Mouse (Mus musculus) lung, embryonic 14.5 days (tissue): ENCODE measurements around the gene Calcoco1. TPM values are rescaled to one million over a fixed set of nuclear protein-coding genes. Genes with fewer than 3 reads are reported as not detected.

Source experiments
- ATAC-seq: fragments of 200-750 bp; cut with Nextera tagmentation; 2 replicates; pipeline ENCODE4 v1.8.0; 2017; ENCODE audit warnings: mild to moderate bottlenecking, moderate TSS enrichment, moderate library complexity; ENCODE audit not compliant: insufficient read depth
- DNase-seq: peaks from one replicate; pipeline ENCODE4 v3.0.0-alpha.2; 2015
- H3K27ac ChIP-seq: fragments of 300-500 bp; sonication (generic); 2 replicates; pipeline ENCODE4 v1.5.1; 2014; ENCODE audit warnings: low read depth, mild to moderate bottlenecking, moderate library complexity
- H3K27me3 ChIP-seq: fragments of 300-500 bp; sonication (generic); 2 replicates; pipeline ENCODE4 v1.6.1; 2014; ENCODE audit warnings: low read length, control low read depth; ENCODE audit not compliant: insufficient read depth
- H3K36me3 ChIP-seq: fragments of 300-500 bp; sonication (generic); 2 replicates; pipeline ENCODE4 v1.6.1; 2014; ENCODE audit warnings: control low read depth; ENCODE audit not compliant: insufficient read depth
- H3K4me1 ChIP-seq: fragments of 300-500 bp; sonication (generic); 2 replicates; pipeline ENCODE4 v1.6.1; 2014; ENCODE audit warnings: antibody characterized with exemption, control low read depth; ENCODE audit not compliant: insufficient read depth
- H3K4me2 ChIP-seq: fragments of 300-500 bp; sonication (generic); 2 replicates; pipeline ENCODE4 v1.6.1; 2014; ENCODE audit warnings: mild to moderate bottlenecking
- H3K4me3 ChIP-seq: fragments of 300-500 bp; sonication (generic); 2 replicates; pipeline ENCODE4 v1.5.1; 2014; ENCODE audit warnings: low read depth, low read length
- H3K9ac ChIP-seq: fragments of 300-500 bp; sonication (generic); 2 replicates; pipeline ENCODE4 v1.6.1; 2014
- H3K9me3 ChIP-seq: fragments of 300-500 bp; sonication (generic); 2 replicates; pipeline ENCODE4 v1.6.1; 2016; ENCODE audit warnings: low read depth, low read length, control low read depth
- CTCF ChIP-seq: IDR thresholded peaks from 2 replicates; pipeline ENCODE4 v1.5.1; 2016; ENCODE audit warnings: antibody characterized with exemption, low read depth
- WGBS: fragments of 180-500 bp; shearing (Covaris S2); extraction: QIAGEN DNeasy Blood & Tissue Kit; methylation state at CpG from one replicate; pipeline ENCODE4 v1.1.7; 2014; 5-methylcytosine and 5-hydroxymethylcytosine counted together
- polyA plus RNA-seq: library from polyadenylated mRNA; unstranded; fragments of >200 nt; fragmentation: Nextera tagmentation; extraction: Ambion mirVana; gene quantifications from 2 replicates; pipeline ENCODE4 v1.2.1, GENCODE M21; 2014

Calcoco1 gene
- polyA plus RNA-seq, 1 experiment from 2014 or later = 36.4 TPM

DNA sequence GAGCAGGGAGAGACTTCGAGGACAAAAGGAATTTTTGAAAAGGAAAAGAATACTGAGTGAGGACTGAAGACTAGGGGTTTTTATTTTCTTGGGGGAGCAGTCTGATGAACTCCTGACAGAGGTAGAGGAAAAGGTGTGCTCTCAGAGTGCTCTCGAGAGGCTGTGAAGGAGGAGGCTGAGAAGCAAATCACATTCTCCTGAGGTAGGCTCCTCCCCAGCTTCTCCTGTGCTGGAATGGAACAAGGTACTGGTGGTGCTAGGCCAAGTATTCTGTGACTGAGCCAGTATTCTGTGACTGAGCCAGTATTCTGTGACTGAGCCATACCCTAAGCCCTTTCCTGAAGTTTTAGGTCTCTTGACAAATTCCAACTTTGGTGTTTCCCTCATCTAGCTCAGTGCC lies 6.0 kb upstream of the Calcoco1 start:
- Histone ChIP-seq H3K4me3 (no peak overlapping the region), H3K9ac (no peak overlapping the region), H3K4me1 (no peaks in the 10 kb centered on the region), H3K27me3 (no peaks in the 10 kb centered on the region), H3K4me2 (no peak overlapping the region), H3K27ac (no peak overlapping the region), H3K9me3 (no peaks in the 10 kb centered on the region), H3K36me3 (no peaks in the 10 kb centered on the region)
- TF ChIP-seq CTCF = no peak
- DNase-seq (no peak), ATAC-seq (no peak)
- 64% methylated on average over 2 of the region's 2 CpGs for WGBS

DNA sequence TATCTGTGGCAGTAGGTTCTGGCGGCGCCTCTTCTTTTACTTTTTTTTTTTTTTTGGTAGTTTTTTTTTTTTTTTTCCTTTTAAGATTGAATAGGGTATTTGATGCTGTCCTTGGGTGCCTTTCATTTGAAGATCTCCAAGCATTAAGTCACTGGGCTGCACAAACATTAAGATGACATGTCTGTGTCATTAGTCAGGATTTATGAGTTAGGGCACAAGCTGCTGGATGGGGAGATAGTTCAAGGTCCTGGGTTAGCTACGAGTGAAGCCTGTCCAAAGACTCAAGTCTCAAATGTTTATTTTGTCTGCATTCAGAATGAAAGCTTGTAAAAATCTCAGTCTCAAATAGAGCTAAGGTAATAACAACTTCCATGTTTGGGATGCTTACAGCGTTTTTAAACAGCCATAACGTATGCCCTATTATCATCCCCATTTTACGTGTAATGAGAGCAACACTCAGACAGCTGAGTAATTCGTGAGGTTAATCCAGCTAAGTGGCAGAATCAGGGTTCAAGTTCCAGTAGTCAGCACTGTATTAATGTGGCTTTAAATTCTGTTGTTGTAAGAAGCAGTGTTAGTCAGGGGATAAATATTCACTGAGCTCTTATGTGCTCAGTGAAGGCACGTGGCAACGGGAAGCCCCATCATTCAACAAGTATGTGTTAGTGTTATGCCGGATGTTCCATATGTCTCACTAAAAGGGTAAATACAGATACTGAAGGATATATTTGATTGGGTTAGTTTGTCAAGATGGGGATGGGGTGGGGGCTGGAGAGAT lies 1.6 kb upstream of the Calcoco1 start:
- ATAC-seq = no peak
- 64% methylated on average over 10 of the region's 10 CpGs for WGBS
- no peak for DNase-seq

DNA sequence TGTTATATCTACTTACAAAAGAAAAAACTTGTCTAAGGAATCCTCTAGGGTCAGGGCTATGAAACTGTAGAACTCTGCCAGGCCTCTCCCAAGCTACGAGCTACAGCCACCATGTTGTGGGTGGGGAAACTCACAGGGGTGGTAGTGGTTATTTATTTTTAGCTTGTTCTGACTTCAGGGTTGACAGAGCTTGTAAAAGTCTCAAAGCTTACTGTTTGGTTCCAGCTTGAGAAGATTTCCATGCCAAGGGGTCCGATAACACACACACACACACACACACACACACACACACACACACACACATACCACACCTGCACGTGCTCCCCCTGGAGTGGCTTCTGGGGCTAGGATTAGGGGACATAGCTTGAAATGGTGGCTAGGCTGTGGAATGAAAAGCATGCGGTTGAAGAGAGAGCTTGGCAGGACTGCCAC lies 538 bp upstream of the Calcoco1 start:
- 0 out of 2 replicates have a peak overlapping the region, but pooled peaks have one; percentile 30 for H3K9ac ChIP-seq
- peak overlapping the region; percentile 67; the same call in 1 of the 2 replicates for H3K27ac ChIP-seq
- no peaks in the 10 kb centered on the region for H3K27me3 ChIP-seq
- peaks cover 3% of the 10 kb centered on the region; the same call in 1 of the 2 replicates for H3K36me3 ChIP-seq
- H3K4me1 ChIP-seq = no peaks in the 10 kb centered on the region
- H3K9me3 ChIP-seq = no peaks in the 10 kb centered on the region
- 39% methylated on average over 4 of the region's 4 CpGs for WGBS
- H3K4me3 ChIP-seq = peak overlapping the region; percentile 30
- peak; percentile 54 for ATAC-seq
- TF ChIP-seq CTCF = no peak
- peak; percentile 18 for DNase-seq
- peak overlapping the region; percentile 58 for H3K4me2 ChIP-seq

More for the DNA sequence above, 1.6 kb upstream of the Calcoco1 start:
- Histone ChIP-seq H3K9me3 (no peaks in the 10 kb centered on the region), H3K4me1 (no peaks in the 10 kb centered on the region), H3K27ac (no peak overlapping the region), H3K27me3 (no peaks in the 10 kb centered on the region), H3K9ac (no peak overlapping the region), H3K4me3 (no peak overlapping the region), H3K36me3 (no peaks in the 10 kb centered on the region), H3K4me2 (no peak overlapping the region)
- TF ChIP-seq CTCF = no peak

GRCm38 (mm10) chr15:102721016-102721898 lies 721 bp downstream of the Calcoco1 start:
- H3K4me1 ChIP-seq = no peaks in the 10 kb centered on the region
- peak overlapping the region; percentile 65 for H3K9ac ChIP-seq
- H3K27me3 ChIP-seq = no peaks in the 10 kb centered on the region
- no peak for TF ChIP-seq CTCF
- H3K4me3 ChIP-seq = peak overlapping the region; percentile 56
- H3K36me3 ChIP-seq = peaks cover 12% of the 10 kb centered on the region; the same call in 1 of the 2 replicates
- no peak for ATAC-seq
- H3K4me2 ChIP-seq = peak overlapping the region; percentile 68
- 15% methylated on average over 14 of the region's 14 CpGs for WGBS
- H3K9me3 ChIP-seq = no peaks in the 10 kb centered on the region
- H3K27ac ChIP-seq = 0 out of 2 replicates have a peak overlapping the region, but pooled peaks have one; percentile 32
- DNase-seq = no peak

DNA sequence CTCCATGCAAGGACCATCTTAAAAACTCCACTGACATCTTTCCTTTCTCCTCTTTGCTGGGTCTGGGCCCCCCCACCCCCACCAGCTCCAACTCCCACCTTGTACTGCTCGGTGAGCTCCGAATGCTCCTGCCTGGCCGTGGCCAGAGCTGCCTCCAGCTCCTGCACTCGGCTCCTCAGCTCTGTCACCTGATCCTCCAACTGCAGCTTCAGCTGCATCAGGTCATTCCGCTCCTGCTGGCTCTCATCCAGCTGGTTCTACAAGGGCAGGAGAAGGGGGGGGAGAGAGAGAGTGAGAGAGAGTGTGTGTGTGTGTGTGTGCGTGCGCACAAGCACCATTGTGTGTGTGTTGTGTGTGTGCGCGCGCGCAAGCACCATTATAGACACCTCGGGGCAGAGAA lies 5.8 kb downstream of the Calcoco1 start:
- no peak overlapping the region for H3K4me3 ChIP-seq
- H3K4me2 ChIP-seq = no peak overlapping the region
- TF ChIP-seq CTCF = no peak
- H3K9ac ChIP-seq = no peak overlapping the region; the same call in 1 of the 2 replicates
- WGBS = 49% methylated on average over 12 of the region's 12 CpGs
- H3K9me3 ChIP-seq = no peaks in the 10 kb centered on the region
- DNase-seq (peak; percentile 68), ATAC-seq (no peak; the same call in 1 of the 2 replicates)
- H3K4me1 ChIP-seq = no peaks in the 10 kb centered on the region
- no peak overlapping the region for H3K27ac ChIP-seq
- peaks cover 35% of the 10 kb centered on the region; the same call in 1 of the 2 replicates for H3K36me3 ChIP-seq
- H3K27me3 ChIP-seq = no peaks in the 10 kb centered on the region

DNA sequence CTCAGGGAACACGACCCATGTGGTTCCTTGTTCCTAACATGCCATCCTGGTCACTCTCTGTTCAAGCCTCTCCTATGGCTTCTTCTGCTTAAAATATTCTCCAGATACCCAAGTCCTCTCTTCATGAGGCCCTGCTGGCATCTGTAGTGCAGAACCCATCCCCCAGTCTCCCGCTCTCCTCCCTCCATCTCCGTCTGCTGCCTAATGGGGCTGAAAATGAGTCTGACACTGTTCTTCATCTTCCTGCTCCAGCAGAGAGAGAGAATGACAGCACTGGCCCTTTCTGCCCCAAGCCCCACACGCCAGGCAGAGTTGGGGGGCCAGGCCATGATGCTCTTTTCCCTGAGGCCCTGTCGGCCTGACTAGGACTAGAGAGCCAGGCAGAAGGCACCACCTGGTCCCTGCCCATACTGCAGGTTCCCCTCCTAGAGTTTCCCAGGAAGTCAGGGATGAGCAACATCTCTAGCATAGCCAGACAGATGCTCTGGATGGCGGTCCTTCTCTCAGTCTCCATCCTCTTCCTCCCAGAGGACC lies 14.2 kb downstream of the Calcoco1 start:
- Histone ChIP-seq H3K36me3 (peaks cover 48% of the 10 kb centered on the region), H3K4me3 (no peak overlapping the region), H3K9me3 (no peaks in the 10 kb centered on the region), H3K4me2 (no peak overlapping the region), H3K27me3 (no peaks in the 10 kb centered on the region), H3K9ac (no peak overlapping the region), H3K4me1 (no peaks in the 10 kb centered on the region), H3K27ac (no peak overlapping the region)
- WGBS = 73% methylated on average over 6 of the region's 6 CpGs
- TF ChIP-seq CTCF = no peak
- no peak for DNase-seq
- no peak for ATAC-seq
